Mouse (Mus musculus) heart, embryonic 10.5 days (tissue): Measurements from ENCODE around the gene Tpbg. TPM values are rescaled to one million over a fixed set of nuclear protein-coding genes. Genes with fewer than 3 reads are reported as not detected.
A peak's percentile ranks its signal among the peaks of the same experiment; 100 is the strongest.
"Not testable (repeated sequence)": the region's sequence is repeated elsewhere in the genome, so short reads cannot be mapped to it uniquely, and the experiment has no call there.

Experiments
- DNase-seq: peaks from one replicate; pipeline ENCODE4 v3.0.0-alpha.2; 2017; ENCODE audit warnings: low spot score
- H3K27ac ChIP-seq: fragments of 300-500 bp; sonication (generic); 2 replicates; pipeline ENCODE4 v1.5.1; 2016; ENCODE audit warnings: mild to moderate bottlenecking
- H3K27me3 ChIP-seq: fragments of 300-500 bp; sonication (generic); 2 replicates; pipeline ENCODE4 v1.6.1; 2016; ENCODE audit warnings: mild to moderate bottlenecking; ENCODE audit not compliant: poor library complexity, insufficient read depth, severe bottlenecking
- H3K36me3 ChIP-seq: fragments of 300-500 bp; sonication (generic); 2 replicates; pipeline ENCODE4 v1.6.1; 2016; ENCODE audit warnings: mild to moderate bottlenecking, moderate library complexity
- H3K4me1 ChIP-seq: fragments of 300-500 bp; sonication (generic); 2 replicates; pipeline ENCODE4 v1.6.1; 2016; ENCODE audit warnings: mild to moderate bottlenecking
- H3K4me3 ChIP-seq: fragments of 300-500 bp; sonication (generic); 2 replicates; pipeline ENCODE4 v1.5.1; 2016; ENCODE audit warnings: mild to moderate bottlenecking, moderate library complexity
- H3K9me3 ChIP-seq: fragments of 300-500 bp; sonication (generic); 2 replicates; pipeline ENCODE4 v1.6.1; 2016; ENCODE audit warnings: mild to moderate bottlenecking, moderate library complexity
- WGBS: fragments of 180-500 bp; shearing (Covaris S2); methylation state at CpG from one replicate; pipeline ENCODE4 v1.1.7; 2016; 5-methylcytosine and 5-hydroxymethylcytosine counted together
- polyA plus RNA-seq: library from polyadenylated mRNA; unstranded; fragments of >200 nt; fragmentation: Nextera tagmentation; extraction: Ambion mirVana; gene quantifications from 2 replicates; pipeline ENCODE4 v1.2.1, GENCODE M21; 2016

Tpbg gene
- polyA plus RNA-seq: 5.4 and 9.8 TPM in 2 replicates

- peaks cover 24% of the 10 kb centered on the region for H3K27me3 ChIP-seq
- WGBS: under 1% methylated on average over 39 of the region's 39 CpGs
- peak; percentile 87 for DNase-seq
- H3K27ac ChIP-seq: peak within 1 kb of the TSS; percentile 90
- peak within 1 kb of the TSS; percentile 79 for H3K4me3 ChIP-seq
- peaks cover 2% of the 10 kb centered on the region; the same call in 1 of the 2 replicates for H3K36me3 ChIP-seq
- H3K4me1 ChIP-seq: peaks cover 12% of the 10 kb centered on the region
- no peaks in the 10 kb centered on the region for H3K9me3 ChIP-seq
Observed at GRCm38 (mm10) chr9:85842351-85843011, at the start of gene Tpbg. Gene Tpbg (plus strand): TSS chr9:85842380.

GRCm38 (mm10) chr9:85801986-85802385 is 40.2 kb upstream of the Tpbg start:
- H3K4me3 ChIP-seq, DNase-seq, H3K27me3 ChIP-seq, H3K9me3 ChIP-seq, H3K27ac ChIP-seq, H3K4me1 ChIP-seq, H3K36me3 ChIP-seq: not testable (repeated sequence)
- 86% methylated on average over 2 of the region's 2 CpGs for whole genome bisulfite sequencing

- DNase-seq: no peak
- H3K36me3 ChIP-seq: no peaks in the 10 kb centered on the region
- H3K4me1 ChIP-seq: no peaks in the 10 kb centered on the region
- 84% methylated on average over 4 of the region's 4 CpGs for WGBS
- no peaks in the 10 kb centered on the region for H3K9me3 ChIP-seq
- no peak overlapping the region for H3K4me3 ChIP-seq
- H3K27me3 ChIP-seq: no peaks in the 10 kb centered on the region
- no peak overlapping the region for H3K27ac ChIP-seq
Observed at GRCm38 (mm10) chr9:85802563-85802962, 39.6 kb upstream of the Tpbg start.

GRCm38 (mm10) chr9:85806411-85806810 is 35.8 kb upstream of the Tpbg start:
- Histone ChIP-seq H3K27me3 (no peaks in the 10 kb centered on the region), H3K4me1 (no peaks in the 10 kb centered on the region), H3K4me3 (no peak overlapping the region), H3K9me3 (no peaks in the 10 kb centered on the region), H3K27ac (no peak overlapping the region), H3K36me3 (no peaks in the 10 kb centered on the region)
- no peak for DNase-seq
- WGBS: 85% methylated on average over 6 of the region's 6 CpGs

GRCm38 (mm10) chr9:85809246-85809645 is 32.9 kb upstream of the Tpbg start:
- no peak overlapping the region for H3K4me3 ChIP-seq
- H3K9me3 ChIP-seq: no peaks in the 10 kb centered on the region
- no peaks in the 10 kb centered on the region for H3K4me1 ChIP-seq
- no peaks in the 10 kb centered on the region for H3K36me3 ChIP-seq
- DNase-seq: no peak
- no peaks in the 10 kb centered on the region for H3K27me3 ChIP-seq
- no peak overlapping the region for H3K27ac ChIP-seq
- 76% methylated on average over 3 of the region's 3 CpGs for WGBS

- 88% methylated on average over 11 of the region's 11 CpGs for WGBS
- Histone ChIP-seq H3K9me3 (no peaks in the 10 kb centered on the region), H3K27ac (no peak overlapping the region), H3K4me3 (no peak overlapping the region), H3K27me3 (no peaks in the 10 kb centered on the region), H3K4me1 (no peaks in the 10 kb centered on the region), H3K36me3 (no peaks in the 10 kb centered on the region)
- DNase-seq: no peak
Observed at GRCm38 (mm10) chr9:85820829-85821228, 21.4 kb upstream of the Tpbg start.

GRCm38 (mm10) chr9:85835521-85836425 is 6.4 kb upstream of the Tpbg start:
- WGBS: 86% methylated on average over 17 of the region's 17 CpGs

GRCm38 (mm10) chr9:85839626-85840025 is 2.6 kb upstream of the Tpbg start:
- WGBS: 54% methylated on average over 3 of the region's 3 CpGs
- Histone ChIP-seq H3K27me3 (peaks cover 19% of the 10 kb centered on the region), H3K36me3 (peaks cover under 1% of the 10 kb centered on the region; the same call in 1 of the 2 replicates), H3K4me1 (peaks cover 11% of the 10 kb centered on the region), H3K27ac (no peak overlapping the region), H3K4me3 (no peak overlapping the region), H3K9me3 (no peaks in the 10 kb centered on the region)
- DNase-seq: no peak

More at GRCm38 (mm10) chr9:85835521-85836425, 6.4 kb upstream of the Tpbg start:
- no peaks in the 10 kb centered on the region for H3K9me3 ChIP-seq
- H3K27me3 ChIP-seq: peaks cover 5% of the 10 kb centered on the region; the same call in 1 of the 2 replicates
- no peak for DNase-seq
- H3K4me3 ChIP-seq: no peak overlapping the region
- H3K27ac ChIP-seq: no peak overlapping the region
- H3K36me3 ChIP-seq: no peaks in the 10 kb centered on the region
- no peaks in the 10 kb centered on the region for H3K4me1 ChIP-seq

GRCm38 (mm10) chr9:85841891-85842290 is 289 bp upstream of the Tpbg start:
- Histone ChIP-seq H3K36me3 (peaks cover 2% of the 10 kb centered on the region; the same call in 1 of the 2 replicates), H3K4me1 (peaks cover 12% of the 10 kb centered on the region), H3K27ac (peak overlapping the region; percentile 90; the same call in 1 of the 2 replicates), H3K4me3 (peak overlapping the region; percentile 79), H3K27me3 (peaks cover 24% of the 10 kb centered on the region), H3K9me3 (no peaks in the 10 kb centered on the region)
- whole genome bisulfite sequencing: under 1% methylated on average over 16 of the region's 16 CpGs
- peak; percentile 80 for DNase-seq

GRCm38 (mm10) chr9:85843031-85843890 is 1.1 kb downstream of the Tpbg start:
- Histone ChIP-seq H3K27ac (peak overlapping the region; percentile 90), H3K27me3 (peaks cover 24% of the 10 kb centered on the region), H3K9me3 (no peaks in the 10 kb centered on the region), H3K4me3 (peak overlapping the region; percentile 79), H3K36me3 (peaks cover 2% of the 10 kb centered on the region; the same call in 1 of the 2 replicates), H3K4me1 (peaks cover 12% of the 10 kb centered on the region)
- 1% methylated on average over 59 of the region's 65 CpGs for WGBS
- peak; percentile 80 for DNase-seq

GRCm38 (mm10) chr9:85843891-85844646 is 1.9 kb downstream of the Tpbg start:
- no peak for DNase-seq
- H3K4me3 ChIP-seq: peak overlapping the region; percentile 79
- WGBS: 3% methylated on average over 78 of the region's 80 CpGs
- no peaks in the 10 kb centered on the region for H3K9me3 ChIP-seq
- H3K27me3 ChIP-seq: peaks cover 24% of the 10 kb centered on the region
- H3K4me1 ChIP-seq: peaks cover 12% of the 10 kb centered on the region
- H3K27ac ChIP-seq: peak overlapping the region; percentile 90
- peaks cover 2% of the 10 kb centered on the region; the same call in 1 of the 2 replicates for H3K36me3 ChIP-seq

- no peak overlapping the region for H3K27ac ChIP-seq
- WGBS: 67% methylated on average over 9 of the region's 9 CpGs
- peak overlapping the region; percentile 79 for H3K4me3 ChIP-seq
- no peak for DNase-seq
- H3K27me3 ChIP-seq: peaks cover 24% of the 10 kb centered on the region
- H3K9me3 ChIP-seq: no peaks in the 10 kb centered on the region
- H3K4me1 ChIP-seq: peaks cover 12% of the 10 kb centered on the region
- H3K36me3 ChIP-seq: peaks cover 2% of the 10 kb centered on the region; the same call in 1 of the 2 replicates
Observed at GRCm38 (mm10) chr9:85844647-85844983, 2.4 kb downstream of the Tpbg start.
